Mouse (Mus musculus): ENCODE data around the gene Coro2b. TPM values are rescaled to one million over a fixed set of nuclear protein-coding genes. Genes with fewer than 3 reads are reported as not detected.

Coro2b gene
- polyA plus RNA-seq, 1 experiment from 2014 or later: 33.4 TPM

DNA sequence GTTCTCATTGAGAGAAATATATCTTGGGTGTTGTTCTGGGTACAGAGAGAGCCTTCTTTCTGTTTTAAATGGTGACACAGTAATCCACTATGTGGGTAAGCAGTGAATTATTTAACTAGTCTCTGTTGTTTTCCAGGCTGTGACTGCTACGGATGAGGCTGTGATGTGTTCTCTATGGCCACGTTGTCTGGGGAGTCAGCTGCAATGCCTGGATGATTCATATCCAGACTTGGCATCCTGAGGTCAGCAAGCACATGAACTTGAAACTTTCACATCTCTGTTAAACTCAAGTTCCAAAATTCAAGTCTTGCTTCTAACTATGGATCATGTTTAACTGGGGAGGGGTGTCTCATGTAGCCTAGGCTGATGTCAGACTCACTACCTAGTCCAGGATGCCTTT, 142.7 kb downstream of the Coro2b start:
- H3K27me3 ChIP-seq (ENCODE audit: control insufficient read depth, insufficient read depth, low read depth, low read length): no peaks in the 10 kb centered on the region
- H3K9ac ChIP-seq (ENCODE audit: low read depth, low read length): no peak overlapping the region
- no peaks in the 10 kb centered on the region for H3K36me3 ChIP-seq (ENCODE audit: control insufficient read depth, insufficient read depth, low read length)
- H3K4me2 ChIP-seq (ENCODE audit: low read length): no peak overlapping the region
- ATAC-seq: no peak
- H3K4me1 ChIP-seq (ENCODE audit: control insufficient read depth, insufficient read depth, low read length): no peaks in the 10 kb centered on the region; the same call in 1 of the 2 replicates
- no peak overlapping the region for H3K4me3 ChIP-seq (ENCODE audit: low read depth, low read length)
- H3K9me3 ChIP-seq (replicated peaks; ENCODE audit: control insufficient read depth, low read length, poor library complexity, severe bottlenecking): no peaks in the 10 kb centered on the region
- H3K27ac ChIP-seq (ENCODE audit: low read length): no peak overlapping the region
- 73% methylated on average over 2 of the region's 2 CpGs for WGBS

DNA sequence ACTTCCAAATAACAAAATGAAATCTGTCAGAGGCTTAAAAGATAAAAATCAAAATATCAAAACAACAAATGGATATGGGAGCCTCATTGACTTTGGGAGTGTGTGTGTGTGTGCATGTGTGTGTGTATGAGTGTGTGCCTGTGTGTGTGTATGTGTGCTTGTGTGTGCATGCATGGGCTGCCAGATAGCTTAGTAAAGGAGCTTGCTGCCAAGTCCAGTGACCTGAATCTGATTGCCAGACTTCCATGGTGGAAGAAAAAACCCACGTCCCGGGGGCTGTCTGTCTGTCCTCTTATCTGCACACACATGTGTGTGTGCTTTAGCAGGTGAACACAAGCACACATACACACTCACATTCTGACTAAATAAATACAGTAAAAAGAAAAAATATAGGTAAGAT, 143.3 kb downstream of the Coro2b start:
- H3K36me3 ChIP-seq (ENCODE audit: control insufficient read depth, insufficient read depth, low read length): no peaks in the 10 kb centered on the region
- no peak for ATAC-seq

DNA sequence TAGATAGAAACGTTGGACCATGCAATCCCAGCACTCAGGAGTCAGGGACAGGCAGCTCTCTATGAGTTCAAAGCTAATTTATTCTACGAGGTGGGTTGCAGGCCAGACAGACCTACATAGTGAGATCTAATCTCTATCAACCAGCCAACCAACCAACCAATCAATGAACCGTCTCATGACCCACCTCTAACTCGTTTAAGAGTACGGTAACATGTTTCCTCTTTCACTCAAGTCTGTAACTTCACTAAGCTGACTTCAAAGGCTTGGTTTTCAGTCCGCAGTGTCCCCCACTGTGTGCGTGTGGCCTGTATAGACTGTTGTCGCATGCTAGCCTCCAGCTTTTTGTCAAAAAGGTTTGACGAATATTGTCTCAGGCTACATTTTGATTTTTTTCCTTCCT, 147.1 kb downstream of the Coro2b start:
- no peak overlapping the region for H3K4me2 ChIP-seq (ENCODE audit: low read length)
- H3K27ac ChIP-seq (ENCODE audit: low read length): no peak overlapping the region
- H3K9ac ChIP-seq (ENCODE audit: low read depth, low read length): no peak overlapping the region
- H3K27me3 ChIP-seq (ENCODE audit: control insufficient read depth, insufficient read depth, low read depth, low read length): no peaks in the 10 kb centered on the region
- WGBS: 50% methylated on average over 9 of the region's 9 CpGs
- H3K4me1 ChIP-seq (ENCODE audit: control insufficient read depth, insufficient read depth, low read length): no peaks in the 10 kb centered on the region; the same call in 1 of the 2 replicates
- no peaks in the 10 kb centered on the region for H3K9me3 ChIP-seq (replicated peaks; ENCODE audit: control insufficient read depth, low read length, poor library complexity, severe bottlenecking)
- H3K4me3 ChIP-seq (ENCODE audit: low read depth, low read length): no peak overlapping the region
- no peaks in the 10 kb centered on the region for H3K36me3 ChIP-seq (ENCODE audit: control insufficient read depth, insufficient read depth, low read length)
- no peak for ATAC-seq

More for the DNA sequence above, 143.3 kb downstream of the Coro2b start:
- no peaks in the 10 kb centered on the region for H3K27me3 ChIP-seq (ENCODE audit: control insufficient read depth, insufficient read depth, low read depth, low read length)
- H3K9me3 ChIP-seq (replicated peaks; ENCODE audit: control insufficient read depth, low read length, poor library complexity, severe bottlenecking): no peaks in the 10 kb centered on the region
- H3K4me1 ChIP-seq (ENCODE audit: control insufficient read depth, insufficient read depth, low read length): no peaks in the 10 kb centered on the region; the same call in 1 of the 2 replicates
- H3K4me2 ChIP-seq (ENCODE audit: low read length): no peak overlapping the region
- no peak overlapping the region for H3K4me3 ChIP-seq (ENCODE audit: low read depth, low read length)
- H3K9ac ChIP-seq (ENCODE audit: low read depth, low read length): no peak overlapping the region
- H3K27ac ChIP-seq (ENCODE audit: low read length): no peak overlapping the region
- WGBS: 85% methylated on average over 2 of the region's 2 CpGs

DNA sequence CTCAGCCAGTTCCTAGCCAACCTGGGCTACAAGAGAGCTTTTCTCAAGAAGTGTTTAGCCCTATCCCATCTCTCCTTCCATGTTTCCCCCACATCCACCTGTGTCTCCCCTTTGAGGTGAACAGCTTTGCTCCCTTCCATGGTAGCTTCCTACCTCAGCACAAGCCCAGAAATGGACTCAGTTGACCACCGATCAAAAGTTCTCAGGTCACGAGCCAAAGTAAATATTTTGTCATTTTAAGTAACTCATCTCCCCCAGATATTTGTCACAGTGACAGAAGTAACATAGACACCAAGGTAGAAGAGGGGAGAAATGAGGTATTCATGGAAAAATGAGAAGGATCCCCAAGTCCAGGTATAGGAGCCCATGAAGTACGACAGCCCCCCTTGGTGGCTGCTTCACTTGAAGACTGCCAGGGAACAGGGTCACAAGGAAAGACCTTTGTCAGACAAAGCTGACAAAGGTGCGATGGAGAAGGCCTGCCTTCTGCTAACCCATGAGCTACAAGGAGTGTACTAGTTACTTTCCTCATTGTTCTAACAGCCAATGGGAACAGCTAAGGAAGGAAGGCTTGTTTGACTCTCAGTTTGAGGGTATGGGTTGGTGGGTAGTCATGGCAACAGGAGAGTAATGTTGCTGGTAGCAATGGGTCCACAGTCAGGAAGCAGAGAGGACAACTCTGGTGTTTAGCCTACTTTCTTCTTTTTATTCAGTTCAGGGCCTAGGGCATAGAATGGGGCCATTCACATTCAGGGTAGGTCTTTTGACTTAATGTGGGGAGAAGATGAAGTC, 150.9 kb downstream of the Coro2b start:
- no peaks in the 10 kb centered on the region for H3K4me1 ChIP-seq (ENCODE audit: control insufficient read depth, insufficient read depth, low read length)
- H3K27me3 ChIP-seq (ENCODE audit: control insufficient read depth, insufficient read depth, low read depth, low read length): no peaks in the 10 kb centered on the region
- H3K27ac ChIP-seq (ENCODE audit: low read length): no peak overlapping the region
- no peak for ATAC-seq
- no peak overlapping the region for H3K4me3 ChIP-seq (ENCODE audit: low read depth, low read length)
- H3K4me2 ChIP-seq (ENCODE audit: low read length): no peak overlapping the region
- 84% methylated on average over 4 of the region's 4 CpGs for WGBS
- H3K36me3 ChIP-seq (ENCODE audit: control insufficient read depth, insufficient read depth, low read length): no peaks in the 10 kb centered on the region
- H3K9ac ChIP-seq (ENCODE audit: low read depth, low read length): no peak overlapping the region
- no peaks in the 10 kb centered on the region for H3K9me3 ChIP-seq (replicated peaks; ENCODE audit: control insufficient read depth, low read length, poor library complexity, severe bottlenecking)

DNA sequence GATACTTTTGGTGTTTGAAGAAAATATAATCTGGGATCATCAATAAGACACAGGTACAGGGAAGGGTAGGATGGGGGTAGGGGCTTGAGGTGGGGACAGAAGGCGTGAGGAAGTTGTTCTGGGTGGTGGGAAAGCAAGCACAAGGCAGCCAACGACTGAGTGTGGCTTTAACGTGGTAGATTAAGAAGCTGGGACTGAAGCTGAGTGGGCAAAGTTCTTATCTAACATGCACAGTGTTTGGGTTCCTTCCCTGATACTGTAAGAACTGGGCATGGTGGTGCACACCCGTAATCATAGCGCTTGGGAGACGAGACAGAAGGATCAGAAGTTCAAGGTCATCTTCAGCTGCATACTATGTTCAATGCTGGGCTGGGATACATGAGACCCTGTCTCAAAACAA, 151.8 kb downstream of the Coro2b start:
- Histone ChIP-seq H3K27me3 (ENCODE audit: control insufficient read depth, insufficient read depth, low read depth, low read length) (no peaks in the 10 kb centered on the region), H3K9ac (ENCODE audit: low read depth, low read length) (no peak overlapping the region), H3K9me3 (replicated peaks; ENCODE audit: control insufficient read depth, low read length, poor library complexity, severe bottlenecking) (no peaks in the 10 kb centered on the region), H3K27ac (ENCODE audit: low read length) (no peak overlapping the region), H3K4me2 (ENCODE audit: low read length) (no peak overlapping the region), H3K36me3 (ENCODE audit: control insufficient read depth, insufficient read depth, low read length) (peaks cover 1% of the 10 kb centered on the region; the same call in 1 of the 2 replicates), H3K4me3 (ENCODE audit: low read depth, low read length) (no peak overlapping the region), H3K4me1 (ENCODE audit: control insufficient read depth, insufficient read depth, low read length) (no peaks in the 10 kb centered on the region)
- no peak for ATAC-seq
- 90% methylated on average over 6 of the region's 6 CpGs for WGBS

DNA sequence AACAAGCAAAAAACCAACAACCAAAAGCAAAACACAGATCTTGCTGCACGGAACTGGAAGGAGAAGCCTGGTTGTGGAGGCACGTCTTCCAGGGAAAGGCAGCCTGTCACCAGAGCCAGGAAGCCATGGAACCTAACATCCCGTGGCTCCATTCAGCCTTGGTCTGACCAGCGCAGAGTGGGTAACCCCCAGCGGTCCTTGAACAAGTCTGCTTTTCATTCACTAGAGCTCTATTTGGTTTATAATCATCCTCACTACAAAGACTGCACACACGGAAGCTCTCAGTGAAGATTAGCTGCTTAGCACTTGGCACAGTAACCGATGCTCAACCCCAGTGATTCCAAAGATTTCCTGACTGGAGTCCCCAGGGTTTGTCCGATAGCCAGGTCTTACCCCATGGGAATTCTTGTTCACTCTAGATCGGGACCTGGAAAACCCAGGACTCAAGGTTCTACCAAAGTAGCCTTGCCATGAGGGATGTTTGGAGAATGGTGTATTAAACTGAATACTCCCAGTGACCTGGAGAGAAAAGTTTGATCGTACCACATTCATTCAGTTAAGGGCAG, 154.2 kb downstream of the Coro2b start:
- peaks cover 13% of the 10 kb centered on the region for H3K36me3 ChIP-seq (ENCODE audit: control insufficient read depth, insufficient read depth, low read length)
- no peaks in the 10 kb centered on the region for H3K4me1 ChIP-seq (ENCODE audit: control insufficient read depth, insufficient read depth, low read length)
- no peak overlapping the region for H3K4me3 ChIP-seq (ENCODE audit: low read depth, low read length)
- WGBS: 55% methylated on average over 10 of the region's 10 CpGs
- ATAC-seq: no peak
- H3K4me2 ChIP-seq (ENCODE audit: low read length): no peak overlapping the region
- H3K9me3 ChIP-seq (replicated peaks; ENCODE audit: control insufficient read depth, low read length, poor library complexity, severe bottlenecking): no peaks in the 10 kb centered on the region
- H3K27ac ChIP-seq (ENCODE audit: low read length): 0 out of 2 replicates have a peak overlapping the region, but pooled peaks have one; percentile 3
- H3K27me3 ChIP-seq (ENCODE audit: control insufficient read depth, insufficient read depth, low read depth, low read length): no peaks in the 10 kb centered on the region
- H3K9ac ChIP-seq (ENCODE audit: low read depth, low read length): no peak overlapping the region

DNA sequence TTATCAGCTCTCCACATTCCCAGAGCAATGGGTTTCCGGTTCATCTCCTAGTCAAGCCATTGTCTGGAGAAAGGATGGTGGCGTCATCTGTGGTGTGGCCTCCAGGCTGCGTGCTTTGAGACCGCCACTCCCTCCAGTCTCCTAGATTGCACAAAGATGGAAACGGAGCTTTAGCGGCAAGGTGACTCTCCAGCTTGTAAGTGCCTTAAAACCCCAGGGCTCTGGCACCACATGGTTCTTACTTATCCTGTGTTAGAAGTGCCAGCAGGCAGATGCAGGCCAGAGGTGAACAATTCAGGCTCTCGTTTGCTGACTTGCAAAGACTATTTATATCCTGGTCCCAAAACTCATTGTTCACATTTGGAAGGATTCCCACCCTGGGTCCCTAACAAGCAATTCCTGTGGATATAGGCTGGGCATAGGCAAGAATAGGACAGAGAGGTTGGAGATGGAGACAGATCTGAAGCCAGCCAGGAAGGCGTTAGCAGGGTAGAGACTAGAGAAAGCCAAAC, 155.4 kb downstream of the Coro2b start:
- H3K27me3 ChIP-seq (ENCODE audit: control insufficient read depth, insufficient read depth, low read depth, low read length): no peaks in the 10 kb centered on the region
- H3K9ac ChIP-seq (ENCODE audit: low read depth, low read length): no peak overlapping the region
- H3K9me3 ChIP-seq (replicated peaks; ENCODE audit: control insufficient read depth, low read length, poor library complexity, severe bottlenecking): no peaks in the 10 kb centered on the region
- no peak overlapping the region for H3K27ac ChIP-seq (ENCODE audit: low read length)
- H3K4me1 ChIP-seq (ENCODE audit: control insufficient read depth, insufficient read depth, low read length): no peaks in the 10 kb centered on the region
- 59% methylated on average over 8 of the region's 8 CpGs for whole genome bisulfite sequencing
- peaks cover 13% of the 10 kb centered on the region for H3K36me3 ChIP-seq (ENCODE audit: control insufficient read depth, insufficient read depth, low read length)
- H3K4me2 ChIP-seq (ENCODE audit: low read length): no peak overlapping the region
- no peak for ATAC-seq
- no peak overlapping the region for H3K4me3 ChIP-seq (ENCODE audit: low read depth, low read length)

DNA sequence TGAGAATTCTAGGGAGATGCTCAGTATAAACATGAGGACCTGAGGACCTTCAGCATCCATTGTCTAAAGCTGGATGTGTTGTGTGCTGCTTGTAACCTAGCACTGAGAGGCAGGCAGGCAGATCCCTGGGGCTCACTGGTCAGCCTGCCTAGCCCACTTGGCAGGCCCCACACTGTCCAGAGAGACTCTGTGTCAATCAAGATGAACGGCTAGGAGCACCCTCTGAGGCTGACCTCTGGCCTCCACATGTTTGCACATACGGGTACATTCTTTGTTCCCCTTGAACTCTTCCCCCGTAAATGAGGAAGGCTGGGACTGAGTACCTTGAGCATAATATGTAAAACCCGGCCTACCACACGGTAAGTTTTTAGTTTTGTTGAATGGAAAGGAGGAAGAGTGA, 156.5 kb downstream of the Coro2b start:
- Histone ChIP-seq H3K4me1 (ENCODE audit: control insufficient read depth, insufficient read depth, low read length) (no peaks in the 10 kb centered on the region), H3K27me3 (ENCODE audit: control insufficient read depth, insufficient read depth, low read depth, low read length) (no peaks in the 10 kb centered on the region), H3K4me3 (ENCODE audit: low read depth, low read length) (no peak overlapping the region), H3K4me2 (ENCODE audit: low read length) (no peak overlapping the region), H3K9me3 (replicated peaks; ENCODE audit: control insufficient read depth, low read length, poor library complexity, severe bottlenecking) (no peaks in the 10 kb centered on the region), H3K27ac (ENCODE audit: low read length) (no peak overlapping the region), H3K36me3 (ENCODE audit: control insufficient read depth, insufficient read depth, low read length) (peaks cover 18% of the 10 kb centered on the region), H3K9ac (ENCODE audit: low read depth, low read length) (no peak overlapping the region)
- WGBS: 73% methylated on average over 5 of the region's 5 CpGs
- no peak for ATAC-seq

DNA sequence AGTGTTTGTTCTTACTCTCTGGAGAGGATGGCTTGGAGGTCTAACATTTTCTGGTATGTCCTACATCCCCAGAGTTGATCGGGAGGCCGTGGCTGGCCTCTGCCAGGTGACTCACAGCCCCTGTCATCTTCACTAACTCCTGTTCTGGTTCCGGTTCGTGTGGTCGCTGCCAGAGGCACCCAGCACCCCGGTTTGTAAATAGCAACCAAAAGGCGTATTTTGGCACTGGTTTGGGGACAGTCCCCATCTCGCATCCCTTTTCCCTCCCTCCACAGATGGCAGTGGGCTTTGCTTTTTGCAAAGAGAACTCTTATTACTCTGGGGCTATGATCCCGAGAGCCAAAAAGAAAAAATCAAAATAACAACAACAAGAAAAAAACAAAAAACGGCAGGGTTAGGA, 158.9 kb downstream of the Coro2b start:
- Histone ChIP-seq H3K9ac (ENCODE audit: low read depth, low read length) (no peak overlapping the region), H3K9me3 (replicated peaks; ENCODE audit: control insufficient read depth, low read length, poor library complexity, severe bottlenecking) (no peaks in the 10 kb centered on the region), H3K36me3 (ENCODE audit: control insufficient read depth, insufficient read depth, low read length) (peaks cover 26% of the 10 kb centered on the region), H3K4me3 (ENCODE audit: low read depth, low read length) (no peak overlapping the region), H3K4me1 (ENCODE audit: control insufficient read depth, insufficient read depth, low read length) (no peaks in the 10 kb centered on the region), H3K27ac (ENCODE audit: low read length) (no peak overlapping the region), H3K27me3 (ENCODE audit: control insufficient read depth, insufficient read depth, low read depth, low read length) (no peaks in the 10 kb centered on the region), H3K4me2 (ENCODE audit: low read length) (no peak overlapping the region)
- WGBS: 95% methylated on average over 10 of the region's 10 CpGs
- ATAC-seq: no peak

All from midbrain, embryonic 16.5 days (tissue).